Mouse (Mus musculus) retina, postnatal 1 day (tissue): ENCODE data around the gene Wdr63.

Experiments
- DNase-seq: peaks from one replicate; pipeline ENCODE4 v3.0.0-alpha.2; 2012

The Wdr63 gene

GRCm38 (mm10) chr3:146051277-146052007 lies 56.5 kb downstream of the Wdr63 start:
- peak; percentile 88 for DNase-seq

GRCm38 (mm10) chr3:146049951-146050350 lies 58.0 kb downstream of the Wdr63 start:
- DNase-seq = no peak

GRCm38 (mm10) chr3:146047704-146048207 lies 60.2 kb downstream of the Wdr63 start:
- peak; percentile 49 for DNase-seq

- DNase-seq = no peak
Observed at GRCm38 (mm10) chr3:146046076-146046475, 61.9 kb downstream of the Wdr63 start.

- no peak for DNase-seq
Observed at GRCm38 (mm10) chr3:146044977-146045376, 63.0 kb downstream of the Wdr63 start.

GRCm38 (mm10) chr3:146041382-146041781 lies 66.5 kb downstream of the Wdr63 start:
- no peak for DNase-seq

GRCm38 (mm10) chr3:146039132-146039903 lies 68.6 kb downstream of the Wdr63 start:
- DNase-seq = peak; percentile 70

GRCm38 (mm10) chr3:146037906-146038305 lies 70.0 kb downstream of the Wdr63 start:
- peak; percentile 54 for DNase-seq

GRCm38 (mm10) chr3:146032976-146033375 lies 75.0 kb downstream of the Wdr63 start:
- DNase-seq = no peak

- no peak for DNase-seq
Observed at GRCm38 (mm10) chr3:146030255-146030836, 77.6 kb downstream of the Wdr63 start.

GRCm38 (mm10) chr3:146029234-146029633 lies 78.7 kb downstream of the Wdr63 start:
- DNase-seq = no peak

GRCm38 (mm10) chr3:146028406-146028805 lies 79.5 kb downstream of the Wdr63 start:
- DNase-seq = no peak

GRCm38 (mm10) chr3:146027116-146027515 lies 80.8 kb downstream of the Wdr63 start:
- DNase-seq = no peak

GRCm38 (mm10) chr3:146025499-146025898 lies 82.4 kb downstream of the Wdr63 start:
- DNase-seq = no peak

GRCm38 (mm10) chr3:146024746-146025145 lies 83.2 kb downstream of the Wdr63 start:
- DNase-seq = no peak

GRCm38 (mm10) chr3:146022232-146022631 lies 85.7 kb downstream of the Wdr63 start:
- DNase-seq = no peak

- DNase-seq = no peak
Observed at GRCm38 (mm10) chr3:146017521-146017920, 90.4 kb downstream of the Wdr63 start.

- DNase-seq = no peak
Observed at GRCm38 (mm10) chr3:146016979-146017378, 91.0 kb downstream of the Wdr63 start.

- DNase-seq = no peak
Observed at GRCm38 (mm10) chr3:146014321-146014720, 93.6 kb downstream of the Wdr63 start.

GRCm38 (mm10) chr3:146013490-146013889 lies 94.4 kb downstream of the Wdr63 start:
- no peak for DNase-seq

- DNase-seq = no peak
Observed at GRCm38 (mm10) chr3:146011544-146012218, 96.2 kb downstream of the Wdr63 start.

- DNase-seq = peak; percentile 48
Observed at GRCm38 (mm10) chr3:146010751-146011150, 97.2 kb downstream of the Wdr63 start.
